Mouse (Mus musculus): ENCODE data around the gene 1810055G02Rik. TPM values are rescaled to one million over a fixed set of nuclear protein-coding genes. Genes with fewer than 3 reads are reported as not detected.
A peak's percentile ranks its signal among the peaks of the same experiment; 100 is the strongest.

1810055G02Rik gene
- polyA plus RNA-seq, 1 experiment, result 44.7 TPM

GRCm38 (mm10) chr19:3709013-3709787 is 1.1 kb downstream of the 1810055G02Rik start:
- no peak overlapping the region for H3K27ac ChIP-seq (ENCODE audit: insufficient read depth, low read length)
- H3K4me3 ChIP-seq (ENCODE audit: insufficient read depth, low read length), result peak overlapping the region; percentile 92
- TF ChIP-seq CTCF (IDR thresholded peaks at IDR 0.05; ENCODE audit: extremely low read depth, insufficient read depth, low read length) (no peak), POLR2A (IDR thresholded peaks at IDR 0.05; ENCODE audit: extremely low read depth, insufficient read depth, low read length) (no peak)
- peaks cover 4% of the 10 kb centered on the region; the same call in 1 of the 2 replicates for H3K4me1 ChIP-seq (ENCODE audit: control insufficient read depth, insufficient read depth, low read length)

GRCm38 (mm10) chr19:3710436-3710835 is 2.3 kb downstream of the 1810055G02Rik start:
- Histone ChIP-seq H3K4me3 (ENCODE audit: insufficient read depth, low read length) (no peak overlapping the region), H3K27ac (ENCODE audit: insufficient read depth, low read length) (no peak overlapping the region), H3K4me1 (ENCODE audit: control insufficient read depth, insufficient read depth, low read length) (peaks cover 4% of the 10 kb centered on the region; the same call in 1 of the 2 replicates)
- TF ChIP-seq POLR2A (IDR thresholded peaks at IDR 0.05; ENCODE audit: extremely low read depth, insufficient read depth, low read length), result no peak
- no peak for TF ChIP-seq CTCF (IDR thresholded peaks at IDR 0.05; ENCODE audit: extremely low read depth, insufficient read depth, low read length)

GRCm38 (mm10) chr19:3714381-3714780 is 6.3 kb downstream of the 1810055G02Rik start:
- Histone ChIP-seq H3K27ac (ENCODE audit: insufficient read depth, low read length) (no peak overlapping the region), H3K4me1 (ENCODE audit: control insufficient read depth, insufficient read depth, low read length) (peaks cover 4% of the 10 kb centered on the region; the same call in 1 of the 2 replicates), H3K4me3 (ENCODE audit: insufficient read depth, low read length) (no peak overlapping the region)
- no peak for TF ChIP-seq POLR2A (IDR thresholded peaks at IDR 0.05; ENCODE audit: extremely low read depth, insufficient read depth, low read length)
- TF ChIP-seq CTCF (IDR thresholded peaks at IDR 0.05; ENCODE audit: extremely low read depth, insufficient read depth, low read length), result no peak

GRCm38 (mm10) chr19:3718481-3719361 is 10.6 kb downstream of the 1810055G02Rik start:
- H3K27ac ChIP-seq (ENCODE audit: insufficient read depth, low read length), result no peak overlapping the region
- peak; percentile 68 for TF ChIP-seq CTCF (IDR thresholded peaks at IDR 0.05; ENCODE audit: extremely low read depth, insufficient read depth, low read length)
- TF ChIP-seq POLR2A (IDR thresholded peaks at IDR 0.05; ENCODE audit: extremely low read depth, insufficient read depth, low read length), result no peak
- H3K4me3 ChIP-seq (ENCODE audit: insufficient read depth, low read length), result peak overlapping the region; percentile 33
- 0 out of 2 replicates have a peak, but pooled peaks cover 1% of the 10 kb centered on the region for H3K4me1 ChIP-seq (ENCODE audit: control insufficient read depth, insufficient read depth, low read length)

GRCm38 (mm10) chr19:3719362-3719891 is 11.3 kb downstream of the 1810055G02Rik start:
- 0 out of 2 replicates have a peak, but pooled peaks cover 1% of the 10 kb centered on the region for H3K4me1 ChIP-seq (ENCODE audit: control insufficient read depth, insufficient read depth, low read length)
- no peak overlapping the region for H3K27ac ChIP-seq (ENCODE audit: insufficient read depth, low read length)
- 0 out of 2 replicates have a peak, but pooled peaks have one; percentile 1 for TF ChIP-seq CTCF (IDR thresholded peaks at IDR 0.05; ENCODE audit: extremely low read depth, insufficient read depth, low read length)
- 0 out of 2 replicates have a peak, but pooled peaks have one; percentile 12 for TF ChIP-seq POLR2A (IDR thresholded peaks at IDR 0.05; ENCODE audit: extremely low read depth, insufficient read depth, low read length)
- H3K4me3 ChIP-seq (ENCODE audit: insufficient read depth, low read length), result peak overlapping the region; percentile 33

GRCm38 (mm10) chr19:3723170-3723569 is 15.1 kb downstream of the 1810055G02Rik start:
- TF ChIP-seq CTCF (IDR thresholded peaks at IDR 0.05; ENCODE audit: extremely low read depth, insufficient read depth, low read length) (no peak), POLR2A (IDR thresholded peaks at IDR 0.05; ENCODE audit: extremely low read depth, insufficient read depth, low read length) (no peak)
- H3K4me3 ChIP-seq (ENCODE audit: insufficient read depth, low read length), result no peak overlapping the region

GRCm38 (mm10) chr19:3723904-3724303 is 15.8 kb downstream of the 1810055G02Rik start:
- Histone ChIP-seq H3K27ac (ENCODE audit: insufficient read depth, low read length) (no peak overlapping the region), H3K4me3 (ENCODE audit: insufficient read depth, low read length) (no peak overlapping the region), H3K4me1 (ENCODE audit: control insufficient read depth, insufficient read depth, low read length) (0 out of 2 replicates have a peak, but pooled peaks cover 1% of the 10 kb centered on the region)
- TF ChIP-seq POLR2A (IDR thresholded peaks at IDR 0.05; ENCODE audit: extremely low read depth, insufficient read depth, low read length), result no peak
- TF ChIP-seq CTCF (IDR thresholded peaks at IDR 0.05; ENCODE audit: extremely low read depth, insufficient read depth, low read length), result peak; percentile 50

More at GRCm38 (mm10) chr19:3723170-3723569, 15.1 kb downstream of the 1810055G02Rik start:
- Histone ChIP-seq H3K4me1 (ENCODE audit: control insufficient read depth, insufficient read depth, low read length) (0 out of 2 replicates have a peak, but pooled peaks cover 1% of the 10 kb centered on the region), H3K27ac (ENCODE audit: insufficient read depth, low read length) (no peak overlapping the region)

GRCm38 (mm10) chr19:3724779-3725178 is 16.7 kb downstream of the 1810055G02Rik start:
- H3K27ac ChIP-seq (ENCODE audit: insufficient read depth, low read length), result no peak overlapping the region
- H3K4me3 ChIP-seq (ENCODE audit: insufficient read depth, low read length), result no peak overlapping the region
- no peaks in the 10 kb centered on the region for H3K4me1 ChIP-seq (ENCODE audit: control insufficient read depth, insufficient read depth, low read length)
- TF ChIP-seq CTCF (IDR thresholded peaks at IDR 0.05; ENCODE audit: extremely low read depth, insufficient read depth, low read length), result peak; percentile 61; the same call in 1 of the 2 replicates
- no peak for TF ChIP-seq POLR2A (IDR thresholded peaks at IDR 0.05; ENCODE audit: extremely low read depth, insufficient read depth, low read length)

GRCm38 (mm10) chr19:3728901-3729300 is 20.8 kb downstream of the 1810055G02Rik start:
- Histone ChIP-seq H3K4me1 (ENCODE audit: control insufficient read depth, insufficient read depth, low read length) (no peaks in the 10 kb centered on the region), H3K4me3 (ENCODE audit: insufficient read depth, low read length) (no peak overlapping the region), H3K27ac (ENCODE audit: insufficient read depth, low read length) (no peak overlapping the region)
- TF ChIP-seq POLR2A (IDR thresholded peaks at IDR 0.05; ENCODE audit: extremely low read depth, insufficient read depth, low read length) (no peak), CTCF (IDR thresholded peaks at IDR 0.05; ENCODE audit: extremely low read depth, insufficient read depth, low read length) (no peak)
